In the genomic region with DNA sequence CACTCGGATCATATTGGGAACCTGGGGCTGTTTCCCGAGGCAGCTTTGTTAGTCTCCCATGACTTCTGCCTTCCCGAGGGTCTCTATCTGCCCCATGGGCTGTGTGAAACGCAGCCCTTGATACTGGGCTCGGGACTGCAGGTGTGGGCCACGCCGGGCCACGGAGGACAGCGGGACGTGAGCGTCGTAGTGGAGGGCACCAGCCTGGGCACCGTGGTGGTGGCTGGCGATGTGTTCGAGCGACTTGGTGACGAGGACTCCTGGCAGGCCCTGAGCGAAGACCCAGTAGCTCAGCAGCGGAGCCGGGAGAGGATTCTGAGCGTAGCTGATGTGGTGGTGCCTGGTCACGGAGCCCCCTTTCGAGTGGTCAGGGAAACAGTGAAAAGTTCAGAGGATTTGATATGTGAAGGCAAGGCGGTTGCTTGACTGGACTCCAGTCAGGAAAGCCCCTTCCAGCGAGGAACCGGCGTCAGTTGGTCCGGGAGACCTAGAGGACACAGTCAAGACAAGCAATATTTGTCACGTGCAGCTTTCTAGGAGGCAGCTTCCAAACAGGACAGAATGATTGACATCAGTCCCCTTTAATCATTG, we compare ENCODE assay signal across 8 mouse cellular contexts. TPM values are rescaled to one million over a fixed set of nuclear protein-coding genes. Genes with fewer than 3 reads are reported as not detected.
DNase-seq lines count a peak whose midpoint lies in the region; ATAC-seq and TF ChIP-seq lines count a peak whose summit lies in the region.

No protein-coding gene starts in this region.

- TF ChIP-seq CTCF in CH12.LX (conservative IDR thresholded peaks at IDR 0.05 in 1 of 2, IDR thresholded peaks at IDR 0.05 in 1 of 2; ENCODE audit: low read depth in 2 of 2, low read length in 2 of 2): no peak
- no peak for TF ChIP-seq CTCF in small intestine, adult 2 months (IDR thresholded peaks at IDR 0.05; ENCODE audit: extremely low read depth, insufficient read length, insufficient replicate concordance, low read depth, low read length)

- peak overlapping the region; percentile 42; the same call in 1 of the 2 replicates for H3K9ac ChIP-seq in CH12.LX (ENCODE audit: insufficient read depth, low read depth)
- peak overlapping the region; percentile 78 for H3K9ac ChIP-seq in heart, embryonic 15.5 days

- ATAC-seq in heart, embryonic 15.5 days (replicated peaks; ENCODE audit: insufficient number of reproducible peaks, insufficient read depth, low FRiP score, low read depth): peak; percentile 41
- peak; percentile 43 for ATAC-seq in megakaryocyte, adult 5-6 weeks (ENCODE audit: poor library complexity, severe bottlenecking)

- H3K36me3 ChIP-seq in CH12.LX (replicated peaks in 1 of 2; ENCODE audit: control insufficient read depth in 1 of 2, insufficient read depth in 1 of 2, low read length in 1 of 2): peaks cover 20 to 52% of the 10 kb centered on the region in 2 experiments
- H3K36me3 ChIP-seq in heart, embryonic 15.5 days: 0 out of 2 replicates have a peak, but pooled peaks cover 4% of the 10 kb centered on the region
- no peaks in the 10 kb centered on the region for H3K36me3 ChIP-seq in small intestine, adult 2 months (ENCODE audit: control insufficient read depth, insufficient read depth, low read length)

- no peak for TF ChIP-seq RAD21 in CH12.LX (IDR thresholded peaks at IDR 0.05; ENCODE audit: low read depth, low read length)

- no peaks in the 10 kb centered on the region for H3K4me1 ChIP-seq in CH12.LX (ENCODE audit: control insufficient read depth in 1 of 2, insufficient read depth in 2 of 2)
- H3K4me1 ChIP-seq in heart, embryonic 15.5 days (replicated peaks): peaks cover 16% of the 10 kb centered on the region
- peaks cover 5% of the 10 kb centered on the region for H3K4me1 ChIP-seq in small intestine, adult 2 months (ENCODE audit: control insufficient read depth, insufficient read depth, insufficient read length, low read length)

- TF ChIP-seq EP300 in CH12.LX (IDR thresholded peaks at IDR 0.05; ENCODE audit: low read length): no peak

- dilution Hi-C loops in CH12.LX (cut with MboI; ENCODE audit: extremely low pct_ligation_motif_present, extremely low pct_unique_long_range_greater_than_20kb, low sequenced_read_pairs): no loop called here

- no peak overlapping the region for H3K4me2 ChIP-seq in CH12.LX (ENCODE audit: insufficient read depth, low read depth, poor library complexity, severe bottlenecking)
- peak overlapping the region; percentile 95 for H3K4me2 ChIP-seq in heart, embryonic 15.5 days

- peak overlapping the region in 1 of 3 experiments; percentile 53 for H3K4me3 ChIP-seq in CH12.LX (replicated peaks in 1 of 3; ENCODE audit: low read depth in 2 of 3, low read length in 2 of 3, poor library complexity in 1 of 3)
- H3K4me3 ChIP-seq in heart, embryonic 15.5 days: peak overlapping the region; percentile 69
- peak overlapping the region; percentile 77 for H3K4me3 ChIP-seq in small intestine, adult 2 months (ENCODE audit: low read depth, low read length)

- 2% methylated on average over 29 of the region's 29 CpGs for WGBS in heart, embryonic 15.5 days
- 6% methylated on average over 29 of the region's 29 CpGs for WGBS in small intestine, adult 2 months

- in situ Hi-C loops in CH12.LX (cut with MboI; ENCODE audit: low pct_ligation_motif_present, low pct_unique_long_range_greater_than_20kb, low sequenced_read_pairs): no loop called here

- no peak for TF ChIP-seq POLR2A in CH12.LX (IDR thresholded peaks at IDR 0.05; ENCODE audit: low read depth, low read length)
- no peak; the same call in 1 of the 2 replicates for TF ChIP-seq POLR2A in small intestine, adult 2 months (IDR thresholded peaks at IDR 0.05; ENCODE audit: low read depth, low read length)

- no peaks in the 10 kb centered on the region for H3K79me2 ChIP-seq in CH12.LX (replicated peaks; ENCODE audit: control insufficient read depth, extremely low read depth, insufficient read depth, poor library complexity, severe bottlenecking)

- no peaks in the 10 kb centered on the region for H3K27me3 ChIP-seq in CH12.LX (replicated peaks)
- H3K27me3 ChIP-seq in heart, embryonic 15.5 days: no peaks in the 10 kb centered on the region
- no peaks in the 10 kb centered on the region for H3K27me3 ChIP-seq in small intestine, adult 2 months (ENCODE audit: control insufficient read depth, insufficient read depth, low read length)

- peaks cover 3% of the 10 kb centered on the region for H3K9me3 ChIP-seq in CH12.LX (replicated peaks; ENCODE audit: low read length)
- no peaks in the 10 kb centered on the region for H3K9me3 ChIP-seq in heart, embryonic 15.5 days (replicated peaks)

- peak; percentile 17 for DNase-seq in gastrocnemius, adult 18-20 months (ENCODE audit: low spot score)
- no peak for DNase-seq in gastrocnemius, postnatal 25 days
- DNase-seq in CH12.LX (ENCODE audit: extremely low read depth): no peak
- DNase-seq in embryo, embryonic 11 days: peak; percentile 63
- peak; percentile 45 to 50 for DNase-seq in layer of hippocampus, postnatal 14 days (ENCODE audit: low spot score in 2 of 2)

- no peak overlapping the region for H3K27ac ChIP-seq in CH12.LX (ENCODE audit: insufficient read depth, low read depth)
- H3K27ac ChIP-seq in heart, embryonic 15.5 days: peak overlapping the region; percentile 85
- H3K27ac ChIP-seq in small intestine, adult 2 months (ENCODE audit: insufficient read depth, low read depth, low read length): peak overlapping the region; percentile 17

TF ChIP-seq in CH12.LX, 34 proteins besides CTCF, POLR2A, EP300 and RAD21 (continues in another document):
- TF ChIP-seq NELFE (IDR thresholded peaks at IDR 0.05; ENCODE audit: low read depth, low read length) (no peak), MEF2A (IDR thresholded peaks at IDR 0.05; ENCODE audit: borderline replicate concordance, low read depth, low read length) (no peak), ELF1 (IDR thresholded peaks at IDR 0.05; ENCODE audit: low read depth, low read length) (no peak), NRF1 (IDR thresholded peaks at IDR 0.05; ENCODE audit: low read depth, low read length) (no peak), USF2 (conservative IDR thresholded peaks at IDR 0.05; ENCODE audit: low read depth, low read length) (no peak), MAZ (IDR thresholded peaks at IDR 0.05; ENCODE audit: low read depth, low read length) (no peak), RCOR1 (conservative IDR thresholded peaks at IDR 0.05; ENCODE audit: low read depth, low read length) (no peak)

RNA-seq across cellular contexts. Expression of a gene that starts 0.7 kb away (rescaled TPM):
- total RNA-seq in gastrocnemius, adult 18-20 months (2021): 1 to 10 TPM; 1.4 TPM
- 1 to 10 TPM; 1.6 to 2.1 TPM for total RNA-seq in gastrocnemius, postnatal 25 days (2021)
- total RNA-seq in CH12.LX (2012; rRNA removed) (0.84 and 1.4 TPM in 2 replicates), CH12.LX (2014; rRNA removed) (0.17 TPM in 1 of 2 replicates, not detected in the other)
- 0.31 and 0.41 TPM in 2 replicates for polyA plus RNA-seq in CH12.LX (2012; ENCODE audit: insufficient read length, low read depth)
- 5.1 and 6.7 TPM in 2 replicates for polyA plus RNA-seq in heart, embryonic 15.5 days (2015; fragmentation: Nextera tagmentation; extraction: Ambion mirVana)
- 10 to 100 TPM; 10.1 to 11.7 TPM for total RNA-seq in layer of hippocampus, postnatal 14 days (2021)
- 5.3 and 6.5 TPM in 2 replicates for total RNA-seq in megakaryocyte, adult 5-6 weeks (2015)
- 4.6 and 5.8 TPM in 2 replicates for total RNA-seq in megakaryocyte, adult 5-6 weeks (2017)
- 2.4 and 3.0 TPM in 2 replicates for polyA plus RNA-seq in small intestine, adult 2 months (2012; rRNA removed)

RNA-seq across cellular contexts. Expression of a gene that starts 7.6 kb away (rescaled TPM):
- total RNA-seq in gastrocnemius, adult 18-20 months (2021): 1 to 10 TPM; 2.7 to 3.5 TPM
- total RNA-seq in gastrocnemius, postnatal 25 days (2021): 1 to 10 TPM; 3.5 to 5.8 TPM
- 19.2 and 22.5 TPM in 2 replicates for total RNA-seq in CH12.LX (2012; rRNA removed)
- total RNA-seq in CH12.LX (2014; rRNA removed): 21.6 and 26.7 TPM in 2 replicates
- 24.9 and 31.0 TPM in 2 replicates for polyA plus RNA-seq in CH12.LX (2012; ENCODE audit: insufficient read length, low read depth)
- polyA plus RNA-seq in heart, embryonic 15.5 days (2015; fragmentation: Nextera tagmentation; extraction: Ambion mirVana): 18.8 and 27.3 TPM in 2 replicates
- total RNA-seq in layer of hippocampus, postnatal 14 days (2021): 10 to 100 TPM; 13.0 to 15.9 TPM
- 24.0 and 25.5 TPM in 2 replicates for total RNA-seq in megakaryocyte, adult 5-6 weeks (2015)
- 41.7 and 48.3 TPM in 2 replicates for total RNA-seq in megakaryocyte, adult 5-6 weeks (2017)
- 0.39 and 1.5 TPM in 2 replicates for polyA plus RNA-seq in small intestine, adult 2 months (2012; rRNA removed)

RNA-seq across cellular contexts. Expression of a gene that starts 7.6 kb away (rescaled TPM):
- total RNA-seq in gastrocnemius, adult 18-20 months (2021): 10 to 100 TPM; 34.5 to 34.9 TPM
- 10 to 100 TPM; 27.0 to 29.6 TPM for total RNA-seq in gastrocnemius, postnatal 25 days (2021)
- total RNA-seq in CH12.LX (2012; rRNA removed) (60.9 and 62.1 TPM in 2 replicates), CH12.LX (2014; rRNA removed) (59.8 and 60.2 TPM in 2 replicates)
- polyA plus RNA-seq in CH12.LX (2012; ENCODE audit: insufficient read length, low read depth): 56.8 and 61.5 TPM in 2 replicates
- polyA plus RNA-seq in heart, embryonic 15.5 days (2015; fragmentation: Nextera tagmentation; extraction: Ambion mirVana): 54.4 and 61.7 TPM in 2 replicates
- total RNA-seq in layer of hippocampus, postnatal 14 days (2021): 10 to 100 TPM; 33.8 to 36.0 TPM
- total RNA-seq in megakaryocyte, adult 5-6 weeks (2015): 23.4 and 25.6 TPM in 2 replicates
- total RNA-seq in megakaryocyte, adult 5-6 weeks (2017): 28.5 and 41.1 TPM in 2 replicates
- polyA plus RNA-seq in small intestine, adult 2 months (2012; rRNA removed): 25.5 and 46.4 TPM in 2 replicates

RNA-seq across cellular contexts. Expression of a gene that starts 22.6 kb away (rescaled TPM):
- total RNA-seq in gastrocnemius, adult 18-20 months (2021): 1 to 10 TPM; 6.5 to 7.8 TPM
- 10 to 100 TPM in 1 of 2 experiments, 1 to 10 TPM in 1; 8.9 to 10.3 TPM for total RNA-seq in gastrocnemius, postnatal 25 days (2021)
- total RNA-seq in CH12.LX (2012; rRNA removed) (146 and 193 TPM in 2 replicates), CH12.LX (2014; rRNA removed) (206 and 209 TPM in 2 replicates)
- 267 and 277 TPM in 2 replicates for polyA plus RNA-seq in CH12.LX (2012; ENCODE audit: insufficient read length, low read depth)
- polyA plus RNA-seq in heart, embryonic 15.5 days (2015; fragmentation: Nextera tagmentation; extraction: Ambion mirVana): 91.8 and 123 TPM in 2 replicates
- 10 to 100 TPM; 21.3 to 21.8 TPM for total RNA-seq in layer of hippocampus, postnatal 14 days (2021)
- 114 and 128 TPM in 2 replicates for total RNA-seq in megakaryocyte, adult 5-6 weeks (2015)
- 184 and 191 TPM in 2 replicates for total RNA-seq in megakaryocyte, adult 5-6 weeks (2017)
- 10.8 and 25.2 TPM in 2 replicates for polyA plus RNA-seq in small intestine, adult 2 months (2012; rRNA removed)

RNA-seq across cellular contexts. Expression of a gene that starts 23.0 kb away (rescaled TPM):
- 1 to 10 TPM; 6.6 to 7.0 TPM for total RNA-seq in gastrocnemius, adult 18-20 months (2021)
- 1 to 10 TPM; 5.8 to 7.8 TPM for total RNA-seq in gastrocnemius, postnatal 25 days (2021)
- total RNA-seq in CH12.LX (2012; rRNA removed) (16.7 and 17.4 TPM in 2 replicates), CH12.LX (2014; rRNA removed) (20.4 and 21.5 TPM in 2 replicates)
- 26.3 and 27.5 TPM in 2 replicates for polyA plus RNA-seq in CH12.LX (2012; ENCODE audit: insufficient read length, low read depth)
- polyA plus RNA-seq in heart, embryonic 15.5 days (2015; fragmentation: Nextera tagmentation; extraction: Ambion mirVana): 10.4 and 13.9 TPM in 2 replicates
- total RNA-seq in layer of hippocampus, postnatal 14 days (2021): 10 to 100 TPM; 23.7 to 26.6 TPM
- 11.3 and 11.7 TPM in 2 replicates for total RNA-seq in megakaryocyte, adult 5-6 weeks (2015)
- 23.5 and 28.5 TPM in 2 replicates for total RNA-seq in megakaryocyte, adult 5-6 weeks (2017)
- polyA plus RNA-seq in small intestine, adult 2 months (2012; rRNA removed): 11.0 and 18.3 TPM in 2 replicates

Comparison
In these comparisons a context has a peak if more than half of its experiments do, and no peak if none do; other contexts are left out.
1. DNase-seq: peak in gastrocnemius, adult 18-20 months (single experiment), embryo, embryonic 11 days (single experiment) and layer of hippocampus, postnatal 14 days (2 of 2); none in gastrocnemius, postnatal 25 days (single experiment) and CH12.LX (single experiment).